Mouse (Mus musculus): ENCODE measurements around the gene Eef1a1.
"Not testable (repeated sequence)": the region's sequence is repeated elsewhere in the genome, so short reads cannot be mapped to it uniquely, and the experiment has no call there.

The Eef1a1 gene

DNA sequence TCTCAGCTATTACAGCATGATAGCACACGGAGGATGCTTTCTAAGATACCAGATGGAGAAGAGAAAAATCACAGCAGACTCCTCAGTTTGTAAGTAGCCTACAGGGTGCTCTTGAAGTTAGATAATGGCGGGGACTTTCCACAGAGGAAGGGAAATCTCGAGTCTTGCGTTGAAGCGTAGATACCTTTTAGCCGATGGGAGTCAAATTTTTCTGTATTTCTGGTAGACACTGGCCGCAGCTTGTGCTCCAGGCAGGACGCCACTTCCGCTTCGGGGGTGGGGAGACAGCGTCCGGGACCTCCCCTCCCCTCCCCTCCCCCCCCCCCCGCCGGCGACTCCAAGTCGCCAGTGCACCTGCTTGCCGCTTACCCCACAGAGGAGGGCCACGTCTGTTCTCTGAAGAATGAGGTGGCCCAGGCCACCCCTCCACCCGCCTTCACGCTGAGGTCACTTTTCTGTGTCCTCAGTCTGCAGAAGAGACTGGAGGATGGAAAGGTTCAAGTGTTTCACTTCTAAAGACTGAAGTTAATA is at the start of gene Eef1a1:
Gene Eef1a1 (minus strand): TSS at position 262 of the 531 bp plus-strand sequence.
- DNase-seq = peak; percentile 72

DNA sequence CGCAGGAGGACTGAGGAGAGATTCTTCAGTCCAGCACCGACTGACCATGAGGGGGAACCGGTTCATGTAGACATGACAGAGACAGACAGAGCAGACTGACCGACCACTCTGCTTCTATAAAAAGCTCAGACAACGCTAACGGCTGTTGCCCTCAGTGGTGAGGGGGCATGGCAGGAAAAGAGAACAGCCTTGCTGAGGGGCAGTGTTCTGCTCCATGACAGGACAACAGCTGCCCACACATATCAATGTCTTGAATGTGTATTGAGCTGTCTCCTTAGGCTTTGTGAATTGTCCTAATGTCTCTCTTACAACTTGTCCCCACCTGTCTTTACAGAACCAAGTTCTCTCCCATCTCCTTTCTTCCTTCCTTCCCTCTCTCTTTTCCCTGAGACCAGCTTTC is 49.5 kb upstream of the Eef1a1 start:
- no peak for DNase-seq

DNA sequence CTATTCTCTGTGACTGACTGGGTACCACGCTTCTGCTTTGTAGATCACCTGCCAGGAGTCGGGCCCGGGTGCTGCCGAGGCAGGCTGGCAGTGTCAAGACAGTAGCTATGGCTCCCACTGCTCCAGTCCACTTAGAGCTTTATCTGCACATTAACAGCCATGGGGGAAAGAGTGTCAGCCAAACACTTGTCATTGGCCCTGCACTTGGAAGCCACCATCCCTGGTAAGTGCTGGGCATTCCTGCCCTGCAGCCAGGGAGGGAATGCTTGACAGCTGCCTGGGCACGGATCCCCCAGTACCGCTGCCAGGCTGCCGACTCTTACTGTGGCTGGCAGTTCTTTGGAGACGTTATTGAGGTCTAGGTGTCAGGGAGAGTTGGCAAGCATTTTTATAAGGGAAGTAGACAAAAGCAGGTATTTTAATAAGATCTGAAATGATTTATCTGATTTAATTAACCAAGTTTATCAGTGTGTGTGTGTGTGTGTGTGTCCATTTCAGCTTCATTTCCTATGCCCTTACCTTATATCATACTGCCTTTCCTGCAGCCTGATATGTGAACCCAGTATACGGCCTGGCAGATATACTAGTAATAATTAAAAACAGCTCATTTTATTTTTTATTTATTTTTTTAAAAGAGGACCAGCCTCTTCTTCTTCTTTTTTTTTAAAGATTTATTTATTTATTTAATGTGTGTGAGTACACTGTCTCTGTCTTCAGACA is 48.4 kb upstream of the Eef1a1 start:
- DNase-seq = no peak

DNA sequence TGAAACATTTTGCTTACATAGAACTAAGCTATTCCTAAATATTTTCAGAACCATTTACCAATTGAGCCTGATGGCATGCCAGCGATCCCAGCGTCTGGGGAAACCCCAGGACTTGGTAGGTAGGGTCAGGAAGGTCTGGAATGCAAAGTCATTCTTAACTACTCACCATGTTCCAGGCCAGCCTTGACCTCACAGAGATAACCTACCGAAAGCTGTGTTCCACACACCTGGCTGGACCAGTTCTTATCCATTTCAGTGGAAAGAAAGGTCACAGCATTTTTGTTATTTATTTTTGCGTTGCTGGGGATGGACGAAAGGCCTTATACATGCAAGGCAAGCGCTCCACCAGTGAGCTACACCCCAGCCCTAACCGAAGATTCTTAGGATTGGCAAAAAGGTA is 45.7 kb upstream of the Eef1a1 start:
- no peak for DNase-seq

DNA sequence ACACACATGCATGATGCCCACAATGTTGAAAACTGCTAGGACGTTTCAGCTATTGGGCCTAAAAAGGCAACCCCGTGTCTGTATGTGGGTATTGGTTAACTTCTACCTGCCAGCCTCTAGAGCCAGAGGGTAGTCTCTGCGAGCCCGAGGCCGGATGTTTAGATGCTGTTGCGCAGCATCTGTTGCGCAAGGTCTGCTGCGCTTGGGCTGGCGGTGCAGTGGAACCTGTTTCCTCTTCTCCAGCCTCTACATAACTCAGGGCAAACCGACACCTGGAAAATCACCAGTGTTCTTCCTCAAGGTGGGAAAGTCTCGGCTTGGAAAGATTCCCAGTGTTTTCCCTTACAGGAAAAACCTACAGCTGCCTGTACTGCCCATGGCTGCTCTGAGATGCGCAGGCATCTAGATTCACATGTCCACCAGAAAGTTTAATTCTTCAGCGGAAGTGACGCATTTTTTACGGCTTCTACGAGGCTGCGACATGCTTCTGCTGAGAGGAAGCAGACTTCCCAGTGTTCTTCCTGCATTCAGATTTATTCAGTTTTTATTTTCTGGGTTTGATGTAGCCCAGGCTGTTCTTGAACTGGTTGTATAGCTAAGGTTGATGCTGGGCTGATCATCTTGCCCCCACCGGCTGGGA is 44.5 kb upstream of the Eef1a1 start:
- peak; percentile 66 for DNase-seq

DNA sequence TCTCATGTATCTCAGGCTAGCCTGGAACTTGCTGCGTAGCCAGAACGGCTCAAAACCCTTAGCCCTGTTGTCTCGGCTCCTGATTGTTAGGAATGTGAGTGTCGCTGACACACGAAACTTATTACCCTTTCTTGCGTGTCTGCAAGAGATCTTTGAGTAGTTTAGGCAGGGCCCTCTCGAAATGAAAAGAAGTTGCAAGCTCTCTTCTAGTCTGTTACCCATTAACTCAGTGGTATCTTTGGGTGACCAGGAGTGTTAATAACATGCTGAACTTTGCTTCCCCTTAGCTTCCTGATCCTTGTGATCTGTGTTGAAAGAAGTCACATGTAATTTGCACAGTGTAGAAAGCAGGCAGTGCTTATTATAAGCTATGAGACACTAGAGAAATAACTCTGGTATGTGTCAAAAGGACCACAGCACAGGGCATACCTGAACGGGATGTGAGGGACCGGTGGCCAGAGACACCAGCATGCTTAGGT is 43.4 kb upstream of the Eef1a1 start:
- DNase-seq = no peak

DNA sequence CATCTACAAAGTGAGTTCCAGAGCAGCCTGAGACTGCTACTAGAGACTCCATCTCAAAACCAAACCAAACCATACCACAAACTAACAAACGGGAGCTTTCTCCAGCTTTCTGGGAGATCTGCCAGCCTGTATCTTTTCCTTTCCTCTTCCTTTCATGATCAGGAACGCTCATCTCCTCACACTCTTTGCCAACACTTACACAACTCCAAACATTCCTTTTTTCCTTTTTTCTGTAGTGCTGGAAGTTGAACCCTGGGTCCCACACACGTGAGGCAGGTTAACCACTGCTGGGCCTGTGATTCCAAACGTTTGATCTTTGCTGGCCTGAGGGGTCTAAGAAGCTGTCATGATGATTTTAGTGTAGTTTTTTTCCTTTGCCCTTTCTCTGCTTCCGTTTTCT is 42.9 kb upstream of the Eef1a1 start:
- no peak for DNase-seq

DNA sequence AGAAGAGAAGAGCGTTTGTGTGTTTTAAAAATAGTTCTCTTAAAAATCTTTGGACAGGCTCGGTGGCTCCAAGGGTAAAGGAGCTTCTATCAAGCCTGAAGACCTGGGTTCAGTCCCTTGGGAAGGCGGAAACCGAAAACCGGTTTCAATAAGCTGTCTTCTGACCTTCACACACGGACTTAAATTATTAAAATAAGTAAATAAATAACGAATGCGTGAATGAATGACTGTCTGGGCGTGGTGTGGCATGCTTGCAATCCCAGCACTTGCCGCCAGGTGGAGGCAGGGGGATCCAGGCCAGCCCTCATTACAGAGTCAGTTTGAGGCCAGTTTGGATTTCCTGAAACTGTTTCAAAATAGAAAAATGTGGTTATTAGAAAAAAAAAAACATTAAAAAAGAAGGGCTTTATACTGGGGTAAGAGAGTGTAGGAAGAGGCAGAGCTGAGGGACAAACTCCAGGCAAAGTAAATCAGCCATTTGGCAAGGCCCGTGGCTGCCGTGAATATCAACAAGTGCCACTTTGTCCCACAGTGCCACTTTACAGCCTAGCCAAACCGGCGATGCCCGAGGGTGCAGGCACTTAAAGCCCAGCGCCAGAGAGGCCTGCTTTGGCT is 38.9 kb upstream of the Eef1a1 start:
- peak; percentile 80 for DNase-seq

DNA sequence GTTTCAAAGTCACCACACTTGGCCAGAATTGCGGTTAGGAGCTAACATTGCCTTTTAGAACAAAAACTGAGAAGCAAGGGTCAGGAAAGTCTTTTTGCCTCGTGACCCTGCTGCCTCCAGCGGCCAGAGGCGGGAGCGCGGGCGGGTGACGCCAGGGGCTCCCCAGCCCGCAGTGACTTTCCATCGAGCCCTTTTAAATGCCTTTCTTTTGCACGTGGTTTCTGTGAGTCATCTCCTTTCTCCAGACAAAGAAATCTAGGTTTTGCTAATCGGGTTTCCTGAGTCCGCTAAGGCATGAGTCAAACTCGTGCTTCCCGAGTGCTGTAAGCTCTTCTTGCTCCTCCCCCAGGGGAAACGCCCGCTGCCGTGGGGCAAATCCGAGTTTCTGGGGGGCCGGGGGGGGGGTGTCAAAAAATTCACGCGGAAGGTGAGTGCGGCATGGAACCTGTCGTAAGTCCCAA is 38.4 kb upstream of the Eef1a1 start:
- peak; percentile 77 for DNase-seq

DNA sequence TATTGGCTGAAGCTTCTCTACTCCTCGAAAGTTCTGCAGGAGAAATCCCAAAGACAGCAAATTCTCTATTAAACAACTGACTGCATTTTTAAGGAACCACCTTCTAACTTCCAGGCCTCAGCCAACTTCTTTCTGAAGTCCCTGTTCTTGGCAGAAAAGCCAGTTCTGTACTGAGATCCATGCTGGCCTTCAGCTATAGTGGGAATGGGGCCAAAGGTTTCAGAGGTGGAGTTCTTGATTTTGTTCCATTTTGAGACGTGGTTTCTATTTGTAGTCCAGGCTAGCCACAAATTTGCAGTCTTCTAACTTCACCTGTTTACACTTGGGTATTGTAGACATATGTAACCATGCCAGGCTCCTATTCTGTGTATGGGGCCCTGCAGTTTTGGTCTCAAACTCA is 37.3 kb upstream of the Eef1a1 start:
- no peak for DNase-seq

DNA sequence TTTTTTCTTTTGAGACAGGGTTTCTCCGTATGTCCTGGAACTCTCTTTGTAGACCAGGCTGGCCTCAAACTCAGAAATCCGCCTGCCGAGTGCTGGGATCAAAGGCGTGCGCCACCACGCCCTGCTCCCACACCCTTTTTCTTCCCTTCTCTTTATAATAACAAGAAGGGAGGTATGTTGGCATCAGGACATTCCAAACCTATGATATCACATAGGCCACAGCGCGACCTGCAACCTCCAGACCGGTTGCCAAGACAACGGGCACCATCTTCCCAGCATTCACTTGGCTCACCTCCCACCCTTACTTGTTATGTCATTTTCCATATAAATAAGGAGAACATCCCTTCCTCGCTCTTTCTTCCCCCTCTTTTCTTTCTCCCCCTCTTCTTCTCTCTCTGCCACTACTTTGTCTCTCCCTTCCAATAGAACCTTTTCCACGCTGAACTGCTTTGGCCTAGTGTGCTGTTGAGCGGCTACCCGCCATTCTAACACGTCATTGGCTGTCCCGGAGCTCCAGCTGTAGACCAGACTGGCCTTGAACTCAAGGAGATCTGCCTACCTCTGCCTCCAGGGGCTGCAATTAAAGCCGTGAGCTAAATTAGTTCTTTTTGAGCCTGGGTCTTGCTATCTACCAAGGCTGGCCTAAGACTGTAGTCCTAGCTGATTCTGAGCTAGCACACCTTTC is 36.6 kb upstream of the Eef1a1 start:
- no peak for DNase-seq

DNA sequence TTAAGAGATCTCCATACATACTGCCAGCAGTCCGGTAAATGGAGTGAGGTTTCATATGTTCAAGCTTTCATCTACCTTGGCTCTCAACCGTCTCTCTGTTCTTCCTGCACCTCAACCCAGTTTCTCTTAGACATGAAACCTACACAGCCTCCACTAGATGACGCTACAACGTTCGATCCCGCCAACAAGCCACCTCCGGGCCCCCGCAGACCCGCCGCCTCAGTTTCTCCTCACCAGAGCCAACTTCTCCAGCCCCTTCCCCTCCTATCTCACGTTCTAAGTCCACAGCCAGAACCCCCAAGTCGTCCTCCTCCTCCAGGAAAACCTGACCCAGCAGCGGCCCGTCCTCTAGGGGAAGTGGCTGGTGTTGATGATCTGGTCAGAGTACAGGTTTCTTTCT is 32.7 kb upstream of the Eef1a1 start:
- peak; percentile 70 for DNase-seq

DNA sequence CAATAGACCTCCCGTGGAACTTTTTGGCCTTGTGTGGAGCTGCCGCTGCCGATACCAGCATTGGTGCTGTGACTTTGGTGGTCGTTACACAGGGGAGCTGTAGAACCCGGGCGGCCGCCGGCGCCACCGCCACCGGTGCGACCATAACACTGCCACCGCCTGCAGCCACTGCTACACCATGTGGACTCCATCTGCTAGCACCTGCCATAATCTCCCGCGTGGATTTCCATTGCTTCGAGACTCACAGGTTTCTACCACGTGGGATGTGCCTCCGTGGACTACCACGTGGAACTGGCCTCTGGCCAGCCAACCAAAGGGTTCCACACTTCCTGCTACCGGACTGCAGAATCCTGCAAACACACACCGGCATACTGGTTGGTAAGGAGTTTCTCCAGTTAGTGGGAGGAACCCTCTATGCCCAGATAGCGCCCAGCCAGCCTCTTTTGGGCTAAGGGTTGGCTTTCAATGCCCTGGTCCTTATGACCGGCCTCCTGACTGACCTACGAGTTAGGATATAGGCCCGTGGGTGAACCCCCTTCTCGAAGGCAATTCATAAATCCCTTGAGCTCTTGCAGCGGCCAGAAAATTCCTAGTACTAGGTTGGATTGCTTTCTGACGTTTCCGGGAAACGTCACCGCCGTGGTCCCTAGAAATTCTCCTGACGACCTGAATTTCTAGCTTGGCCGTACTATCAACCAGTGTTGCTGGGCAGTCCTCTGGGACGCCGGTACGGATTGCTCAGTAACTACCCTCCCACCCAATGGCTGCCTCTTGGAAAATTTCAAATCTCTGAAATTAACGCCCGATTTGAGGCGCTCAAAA is 32.0 kb upstream of the Eef1a1 start:
- peak; percentile 30 for DNase-seq

DNA sequence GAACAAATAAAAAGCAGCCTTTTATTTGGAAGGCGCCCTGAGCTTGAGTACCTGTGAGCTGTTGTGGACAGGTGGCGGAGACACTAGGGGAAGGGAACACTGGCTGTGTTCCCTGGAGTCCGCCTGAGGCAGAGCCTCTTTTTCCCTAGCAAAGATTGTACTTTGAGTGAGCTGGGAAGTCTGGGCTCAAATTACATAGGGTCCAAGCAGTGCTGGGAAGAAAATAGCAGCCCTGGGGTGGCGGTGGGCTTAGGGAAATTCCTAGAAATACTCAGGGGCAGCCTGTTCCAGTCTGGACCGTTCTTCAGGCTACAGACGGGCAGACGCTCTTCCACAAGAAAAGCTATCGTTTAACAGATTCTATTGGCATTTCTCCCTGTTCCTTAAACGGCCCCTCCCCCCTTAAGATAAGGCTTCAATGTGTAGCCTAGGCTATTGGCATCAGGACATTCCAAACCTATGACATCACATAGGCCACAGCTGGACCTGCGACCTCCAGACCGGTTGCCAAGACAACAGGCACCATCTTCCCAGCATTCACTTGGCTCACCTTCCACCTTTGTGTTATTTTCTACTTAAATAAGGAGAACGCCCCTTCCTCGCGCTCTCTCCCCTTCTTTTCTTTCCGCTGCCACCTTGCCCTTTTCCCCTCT is 31.3 kb upstream of the Eef1a1 start:
- DNase-seq = no peak

DNA sequence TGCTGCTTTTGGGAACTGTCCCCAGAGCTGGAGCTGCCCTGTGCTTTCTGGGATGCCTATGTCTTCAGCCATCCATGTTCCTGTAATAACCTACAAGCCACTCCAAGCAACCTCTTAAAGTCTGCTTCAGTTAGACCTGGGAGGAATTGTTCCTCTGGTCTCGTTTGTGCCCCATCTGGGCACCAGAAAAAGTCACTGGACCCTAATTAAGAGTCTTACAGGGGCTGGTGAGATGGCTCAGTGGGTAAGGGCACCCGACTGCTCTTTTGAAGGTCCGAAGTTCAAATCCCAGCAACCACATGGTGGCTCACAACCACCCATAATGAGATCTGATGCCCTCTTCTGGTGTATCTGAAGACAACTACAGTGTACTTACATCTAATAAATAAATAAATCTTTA is 28.3 kb upstream of the Eef1a1 start:
- DNase-seq = not testable (repeated sequence)

DNA sequence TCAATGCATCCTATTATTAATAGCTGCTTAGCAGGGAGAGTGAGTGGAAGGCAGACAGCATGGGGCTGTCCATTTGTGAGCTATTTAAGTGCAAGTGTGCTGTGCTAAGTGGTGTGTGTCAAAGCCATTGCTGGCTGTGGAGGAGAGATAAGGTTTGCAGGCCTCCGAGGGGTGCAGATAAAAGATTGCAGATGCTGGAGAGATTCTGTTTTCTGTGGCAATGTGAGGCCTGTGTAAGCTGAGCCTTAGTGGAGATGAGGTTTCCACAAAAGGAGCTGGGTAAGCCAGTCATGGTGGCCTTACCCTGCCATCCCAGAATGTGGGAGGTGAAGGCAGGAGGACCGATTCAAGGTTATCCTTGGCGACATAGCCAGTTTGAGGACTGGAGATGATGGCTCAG is 27.2 kb upstream of the Eef1a1 start:
- DNase-seq = no peak

DNA sequence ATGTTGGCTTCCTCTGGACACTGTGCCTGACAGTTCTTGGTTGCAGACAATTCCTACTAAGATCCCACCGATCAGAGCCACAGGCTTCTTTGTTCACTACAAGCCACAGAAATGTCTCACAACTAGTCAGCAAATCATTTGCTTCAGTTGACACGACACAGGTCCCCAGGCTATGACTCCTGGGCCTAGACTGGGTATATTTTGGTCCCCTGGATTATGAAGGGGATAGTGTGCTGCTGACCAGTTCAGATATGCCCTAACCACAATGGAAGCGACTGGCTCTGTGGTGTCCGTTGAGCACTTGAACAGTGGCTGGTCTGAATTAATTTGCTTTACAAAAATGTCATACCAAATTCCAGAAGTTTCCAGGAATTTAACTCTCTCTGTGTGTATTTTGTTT is 25.7 kb upstream of the Eef1a1 start:
- no peak for DNase-seq

DNA sequence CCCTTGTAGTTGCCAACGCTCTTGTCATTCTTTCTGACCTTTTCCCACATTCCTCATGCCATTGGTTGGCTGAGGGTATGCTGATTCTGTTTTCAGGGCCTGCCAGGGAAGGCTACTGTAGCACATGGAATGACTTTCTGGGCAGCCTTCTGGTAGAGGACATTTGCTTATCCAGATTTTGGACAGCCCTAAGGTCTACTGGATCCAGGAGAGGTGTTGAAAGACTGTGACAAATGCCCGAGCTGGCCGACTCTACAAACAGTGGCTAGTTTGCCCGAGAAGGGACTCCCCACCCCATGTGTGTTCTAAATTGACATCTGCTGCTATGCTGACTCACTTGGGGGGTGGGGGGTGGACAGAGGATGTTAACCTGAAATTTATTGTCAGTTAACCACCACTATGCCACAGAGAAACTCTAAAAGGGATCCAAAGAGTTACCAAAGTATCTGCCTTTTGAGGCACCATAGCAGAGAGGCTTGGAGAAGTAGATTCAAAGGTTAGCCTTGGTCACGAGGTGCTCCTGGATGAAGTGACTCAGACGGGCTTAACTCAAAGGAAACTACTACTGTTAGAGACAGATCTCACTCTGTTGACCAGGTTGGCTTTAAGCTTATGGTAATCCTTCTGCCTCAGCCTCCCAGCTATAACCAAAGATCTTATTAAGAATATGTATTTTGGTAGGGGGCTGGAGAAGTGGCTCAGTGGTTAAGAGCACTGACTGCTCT is 25.0 kb upstream of the Eef1a1 start:
- no peak for DNase-seq

DNA sequence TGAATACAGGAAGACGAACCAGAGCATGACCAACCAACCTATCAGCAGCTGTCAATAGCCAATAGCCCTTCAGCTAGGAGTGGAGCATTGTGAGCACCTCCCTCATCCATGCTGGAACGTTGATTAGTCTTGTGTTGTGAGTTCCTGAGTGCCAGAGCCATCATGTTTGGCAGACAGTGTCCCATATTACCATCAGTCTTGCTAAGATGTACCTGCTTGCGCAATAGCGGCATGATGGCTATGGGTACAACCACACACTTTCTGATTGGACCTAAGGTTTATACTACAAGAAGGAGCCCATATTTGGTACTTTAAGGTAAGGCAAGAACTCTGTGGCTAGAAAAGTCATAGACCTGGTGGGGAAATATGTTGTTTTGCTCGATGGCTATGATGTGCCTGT is 22.8 kb upstream of the Eef1a1 start:
- no peak for DNase-seq

DNA sequence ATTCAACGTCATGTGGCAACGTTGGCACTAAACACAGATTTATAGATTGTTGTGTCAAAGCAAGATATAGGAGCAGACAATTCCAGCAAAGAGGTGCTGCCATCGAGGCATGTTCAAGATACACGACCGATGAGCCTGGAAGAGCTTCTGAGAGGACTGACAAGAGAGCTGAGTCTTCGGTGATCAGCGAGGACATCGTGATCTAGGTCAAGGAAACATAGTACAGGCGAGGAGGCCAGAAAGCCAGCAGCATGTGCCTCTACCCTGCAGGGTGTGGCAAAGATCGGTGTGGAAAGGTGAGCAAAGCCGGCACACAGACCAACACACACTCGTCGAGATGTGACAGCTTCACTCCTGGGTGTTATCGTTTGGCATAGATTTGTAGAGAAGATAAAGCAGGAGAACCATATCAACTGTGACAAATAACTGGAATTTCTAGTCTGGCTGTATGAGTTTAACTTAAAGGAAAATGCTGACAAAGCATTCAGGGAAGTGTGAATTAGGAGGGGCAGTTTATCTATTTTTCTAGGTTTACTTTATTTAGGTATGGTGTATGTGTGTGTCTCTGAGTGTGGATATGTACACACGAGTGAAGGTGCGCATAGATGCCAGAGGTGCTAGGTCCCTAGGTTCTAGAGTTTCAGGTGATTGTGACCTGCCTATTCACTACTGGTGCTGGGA is 19.3 kb upstream of the Eef1a1 start:
- DNase-seq = no peak

DNA sequence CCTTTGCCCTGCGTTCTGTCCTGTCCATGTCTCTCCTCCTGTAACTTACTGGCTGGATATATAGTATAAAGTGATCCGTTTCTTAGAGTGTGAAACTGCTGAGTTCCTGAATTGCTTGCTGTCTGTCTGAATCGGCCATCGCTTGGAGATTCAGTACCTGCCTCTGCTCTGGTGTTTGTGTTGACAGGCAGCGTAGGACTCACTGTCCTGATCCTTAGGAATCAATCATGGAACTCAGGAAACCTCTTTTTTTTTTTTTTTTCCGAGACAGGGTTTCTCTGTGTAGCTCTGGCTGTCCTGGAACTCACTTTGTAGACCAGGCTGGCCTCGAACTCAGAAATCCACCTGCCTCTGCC is 17.7 kb upstream of the Eef1a1 start:
- DNase-seq = no peak
